Mouse (Mus musculus) urinary bladder, adult 18-20 months (tissue): Measurements from ENCODE around the gene Slc22a17.
A peak's percentile ranks its signal among the peaks of the same experiment; 100 is the strongest.

Source experiments
- DNase-seq, 2 experiments: peaks; one replicate each; pipeline ENCODE4 v3.0.0; 2022; ENCODE audit warnings: low spot score in 2 of 2, mixed read lengths in 2 of 2

Gene Slc22a17

DNA sequence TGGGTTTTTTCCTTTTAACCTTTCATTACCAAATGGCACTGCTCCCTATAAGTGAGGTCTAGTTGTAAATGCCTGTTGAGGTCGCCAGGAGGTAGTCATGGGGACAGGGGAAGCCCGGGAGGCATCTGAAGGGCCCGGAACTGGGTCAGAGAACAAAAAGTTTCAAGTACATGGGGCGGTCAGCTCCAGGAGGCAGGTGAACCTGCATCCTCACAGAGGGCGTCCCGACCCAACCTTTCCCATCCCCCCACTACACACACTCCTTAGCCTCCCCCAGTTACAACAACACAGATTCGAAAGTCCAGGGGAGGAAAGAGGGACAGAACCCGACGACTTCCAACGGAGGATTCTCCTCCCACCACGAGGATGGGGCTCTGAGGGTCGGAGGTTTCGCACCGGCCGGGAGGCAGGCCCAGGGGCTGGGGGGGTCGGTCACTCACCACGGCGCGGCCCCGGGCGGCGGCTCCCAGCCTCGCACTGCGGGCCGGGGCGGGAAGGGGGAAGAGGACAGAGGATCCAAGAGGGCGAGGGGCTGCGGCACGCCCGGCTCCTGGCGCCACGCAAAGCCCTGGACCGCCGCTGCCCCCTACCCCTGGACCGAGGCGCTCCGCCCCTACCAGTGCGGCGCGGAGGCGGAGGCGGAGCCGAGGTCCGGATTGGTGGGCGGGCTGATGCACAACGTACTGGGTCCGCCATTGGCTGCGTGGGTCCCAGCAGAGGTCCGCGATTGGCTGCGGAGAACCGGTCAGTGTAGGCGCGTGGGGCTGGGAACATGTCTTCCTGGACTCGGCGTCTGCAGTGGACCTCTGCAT lies 49.2 kb downstream of the Slc22a17 start:
- peak; percentile 68 to 88 for DNase-seq

DNA sequence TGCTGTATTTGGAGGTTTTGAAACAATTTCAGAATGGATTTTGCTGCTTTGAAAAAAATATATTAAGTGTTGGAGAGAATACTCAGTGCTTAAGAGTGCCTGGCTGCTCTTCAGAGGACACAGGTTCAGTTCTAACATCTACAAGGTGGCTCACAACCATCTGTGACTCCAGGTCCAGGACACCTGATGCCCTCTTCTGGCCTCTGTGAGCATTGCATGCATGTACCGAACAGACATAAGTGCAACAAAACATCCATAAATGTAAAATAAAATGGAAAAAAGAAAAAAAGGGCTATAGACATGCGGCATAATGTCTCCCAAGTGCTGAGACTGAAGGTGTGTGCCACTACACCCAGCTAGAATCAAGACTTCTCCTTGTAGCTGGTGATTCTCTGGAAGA lies 52.4 kb downstream of the Slc22a17 start:
- DNase-seq = peak in 1 of 2 experiments; percentile 43

DNA sequence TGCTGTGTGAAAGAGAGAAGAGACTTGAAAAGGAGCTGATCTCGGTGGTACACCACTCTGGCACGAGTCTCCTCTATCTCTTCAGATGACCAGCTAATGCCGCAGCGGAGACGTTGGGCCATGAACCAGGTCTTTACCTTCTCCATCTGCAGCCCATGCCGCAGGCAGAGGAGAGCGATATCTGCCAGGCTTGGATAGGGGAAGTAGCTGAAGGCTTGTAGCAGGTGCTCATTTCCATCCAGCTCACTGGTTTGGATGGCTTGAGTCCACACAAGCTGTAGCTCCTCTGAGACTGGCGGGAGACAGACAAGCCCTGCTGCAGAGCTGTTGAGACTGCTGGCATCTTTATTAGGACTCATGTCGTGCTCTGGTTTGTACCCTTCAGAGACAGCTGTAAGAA lies 55.0 kb downstream of the Slc22a17 start:
- no peak for DNase-seq

DNA sequence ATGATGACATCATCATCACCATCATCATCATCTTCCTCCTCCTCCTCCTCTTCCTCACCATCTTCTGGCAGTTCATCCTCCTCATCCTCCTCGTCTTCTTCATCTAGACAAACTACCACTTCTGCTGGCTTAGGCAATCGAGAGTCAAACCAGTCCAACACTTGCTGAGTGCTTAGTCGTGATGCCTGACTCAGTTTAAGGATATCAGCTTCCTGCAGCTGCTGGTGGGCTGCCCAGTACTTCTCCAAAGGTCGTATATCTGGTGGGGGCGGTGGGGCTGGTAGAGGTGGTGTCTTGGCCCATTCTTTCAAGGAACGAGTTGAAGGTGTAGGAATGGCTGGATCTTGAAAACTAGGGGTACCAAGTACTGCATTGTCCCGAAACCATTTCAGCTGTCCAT lies 56.2 kb downstream of the Slc22a17 start:
- no peak for DNase-seq
